Mouse (Mus musculus) gastrocnemius, postnatal 14 days (tissue): ENCODE results near the gene Selenok. TPM values are rescaled to one million over a fixed set of nuclear protein-coding genes. Genes with fewer than 3 reads are reported as not detected.
A peak's percentile ranks its signal among the peaks of the same experiment; 100 is the strongest.

Experiments
- DNase-seq: peaks from one replicate; pipeline ENCODE4 v3.0.0; 2021; ENCODE audit warnings: mixed read lengths
- intact Hi-C: fragments of 180-260 bp; cut with DNase I; formaldehyde crosslinking; loops from one replicate; pipeline ENCODE4 v1.15.1; 2025; ENCODE audit warnings: low total_unique reads
- total RNA-seq, 2 experiments: library from RNA; stranded (reverse); gene quantifications; 2 replicates each; pipeline ENCODE4 v1.2.3; 2021

Gene Selenok
- total RNA-seq, 2 experiments from 2014 or later = 55.1 to 60.3 TPM

GRCm38 (mm10) chr14:29987739-29988138, 19.6 kb downstream of the Selenok start:
- DNase-seq = no peak
- intact Hi-C loops = no loop called here

GRCm38 (mm10) chr14:29988337-29988736, 20.2 kb downstream of the Selenok start:
- no peak for DNase-seq
- intact Hi-C loops = no loop called here

- no peak for DNase-seq
- intact Hi-C loops = no loop called here
Measured at GRCm38 (mm10) chr14:29994976-29995375, 26.9 kb downstream of the Selenok start.

GRCm38 (mm10) chr14:29996000-29996751, 28.1 kb downstream of the Selenok start:
- intact Hi-C loops = no loop called here
- no peak for DNase-seq

GRCm38 (mm10) chr14:29997345-29997744, 29.2 kb downstream of the Selenok start:
- DNase-seq = no peak
- intact Hi-C loops = no loop called here

GRCm38 (mm10) chr14:29998747-29999474, 30.8 kb downstream of the Selenok start:
- intact Hi-C loops = no loop called here
- DNase-seq = no peak

- intact Hi-C loops = no loop called here
- DNase-seq = no peak
Measured at GRCm38 (mm10) chr14:29999475-29999811, 31.3 kb downstream of the Selenok start.

GRCm38 (mm10) chr14:30008733-30009575, 40.8 kb downstream of the Selenok start, which contains the start of the genes Il17rb and Chdh:
TSS of gene Il17rb (minus strand) at chr14:30008896.
TSS of gene Chdh (plus strand) at chr14:30009023.
- intact Hi-C loops = no loop called here
- peak; percentile 53 for DNase-seq

GRCm38 (mm10) chr14:30009864-30010560, 41.9 kb downstream of the Selenok start:
- DNase-seq = peak; percentile 69
- intact Hi-C loops = no loop called here

GRCm38 (mm10) chr14:30011886-30012560, 43.9 kb downstream of the Selenok start:
- intact Hi-C loops = no loop called here
- no peak for DNase-seq

GRCm38 (mm10) chr14:30014487-30014886, 46.4 kb downstream of the Selenok start:
- no peak for DNase-seq
- intact Hi-C loops = no loop called here

- intact Hi-C loops = no loop called here
- DNase-seq = no peak
Measured at GRCm38 (mm10) chr14:30015008-30015407, 46.9 kb downstream of the Selenok start.

GRCm38 (mm10) chr14:30016666-30017065, 48.6 kb downstream of the Selenok start:
- DNase-seq = no peak
- intact Hi-C loops = no loop called here

GRCm38 (mm10) chr14:30017794-30018462, 49.8 kb downstream of the Selenok start:
- intact Hi-C loops = no loop called here
- no peak for DNase-seq

- intact Hi-C loops = no loop called here
Measured at GRCm38 (mm10) chr14:30018463-30018801, 50.3 kb downstream of the Selenok start.

GRCm38 (mm10) chr14:30018846-30019245, 50.7 kb downstream of the Selenok start:
- DNase-seq = no peak
- intact Hi-C loops = no loop called here

More at GRCm38 (mm10) chr14:30018463-30018801, 50.3 kb downstream of the Selenok start:
- no peak for DNase-seq

- intact Hi-C loops = no loop called here
- DNase-seq = no peak
Measured at GRCm38 (mm10) chr14:30019375-30019774, 51.3 kb downstream of the Selenok start.

GRCm38 (mm10) chr14:30019792-30020575, 51.9 kb downstream of the Selenok start:
- intact Hi-C loops = no loop called here
- DNase-seq = no peak
